Mouse (Mus musculus) kidney, adult 2 months (tissue): ENCODE results near the gene Phlda1.
"Not testable (repeated sequence)": the region's sequence is repeated elsewhere in the genome, so short reads cannot be mapped to it uniquely, and the experiment has no call there.

ENCODE experiments used
- CTCF ChIP-seq: fragments of 200-500 bp; conservative IDR thresholded peaks from 2 replicates; pipeline ENCODE4 v1.5.1; 2011; ENCODE audit warnings: low read depth, mild to moderate bottlenecking, control low read depth, low read length, moderate library complexity, mixed read lengths; ENCODE audit not compliant: insufficient read depth, insufficient read length
- POLR2A ChIP-seq: fragments of 200-500 bp; IDR thresholded peaks from one replicate; pipeline ENCODE4 v1.6.1; 2011; ENCODE audit warnings: low read depth, low read length, control low read depth

DNA sequence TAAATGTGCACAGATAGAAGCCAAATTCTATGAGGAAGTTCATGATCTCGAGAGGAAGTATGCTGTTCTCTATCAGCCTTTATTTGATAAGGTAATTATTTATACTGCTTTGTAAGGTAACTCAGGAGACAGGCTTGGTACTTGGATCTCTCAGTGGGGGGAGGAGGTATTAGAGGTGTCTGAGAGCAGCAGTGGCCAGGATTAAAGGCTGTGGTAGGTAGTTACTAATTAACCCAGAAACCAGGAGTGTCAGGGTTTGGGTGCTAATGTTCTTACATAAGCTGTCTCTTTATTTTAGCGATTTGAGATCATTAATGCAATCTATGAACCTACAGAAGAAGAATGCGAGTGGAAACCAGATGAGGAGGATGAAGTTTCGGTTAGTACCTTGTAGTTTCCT is 16.0 kb upstream of the Phlda1 start:
- not testable (repeated sequence) for TF ChIP-seq POLR2A, CTCF
